10 mouse cellular contexts compared by ENCODE assay signal in genomic region chr4:118138891-118139290, GRCm38 (mm10). TPM values are rescaled to one million over a fixed set of nuclear protein-coding genes. Genes with fewer than 3 reads are reported as not detected.
DNase-seq lines count a peak whose midpoint lies in the region.
"Had no signal": no experiment of that assay in that cellular context is flagged by ENCODE, and none has a peak within 500 bp of the region (broad histone marks: within the 10 kb centered on the region; RNA-seq: fewer than 3 reads in every experiment).

No protein-coding gene starts in this region.

- H3K27me3 ChIP-seq in midbrain, embryonic 10.5 days (ENCODE audit: low read depth, poor library complexity, severe bottlenecking), result no peaks in the 10 kb centered on the region
- H3K27me3 ChIP-seq: CH12.LX had no signal

- WGBS in midbrain, embryonic 10.5 days, result 93% methylated on average over 5 of the region's 5 CpGs

- peak; percentile 57 for DNase-seq in gastrocnemius, adult 18-20 months (ENCODE audit: low spot score)
- no peak for DNase-seq in gastrocnemius, postnatal 4 days (ENCODE audit: low spot score in 2 of 2)
- DNase-seq in MN1 (ENCODE audit: low spot score), result peak; percentile 80
- peak; percentile 91 to 93 for DNase-seq in cerebellum, postnatal 14 days
- peak; percentile 52 to 56 for DNase-seq in heart, postnatal 36 days
- DNase-seq in left cerebral cortex, postnatal 4 days, result peak; percentile 92
- no peak for DNase-seq in T-cell, adult 2 months (ENCODE audit: low spot score)
- no peak for DNase-seq in midbrain, embryonic 10.5 days (ENCODE audit: low spot score)

- no peak overlapping the region for H3K4me3 ChIP-seq in midbrain, embryonic 10.5 days
- H3K4me3 ChIP-seq: erythroblast, embryonic 14.5 days had no signal

- intact Hi-C loops in heart, postnatal 36 days (cut with DNase I), result loop anchor here (5.0 kb wide), 1 partner anchor 38 kb away; no protein-coding TSS in a partner anchor
- intact Hi-C loops in left cerebral cortex, postnatal 4 days (cut with DNase I), result no loop called here

- H3K27ac ChIP-seq in midbrain, embryonic 10.5 days (replicated peaks), result no peak overlapping the region

- peaks cover 80% of the 10 kb centered on the region for H3K36me3 ChIP-seq in midbrain, embryonic 10.5 days

- no peaks in the 10 kb centered on the region for H3K9me3 ChIP-seq in midbrain, embryonic 10.5 days (replicated peaks)

- peaks cover 12% of the 10 kb centered on the region for H3K4me1 ChIP-seq in midbrain, embryonic 10.5 days

RNA-seq across cellular contexts. Expression of gene St3gal3, which starts 4.2 kb away (rescaled TPM):
- 10 to 100 TPM; 70.4 to 73.6 TPM for total RNA-seq in gastrocnemius, adult 18-20 months (2021)
- total RNA-seq in gastrocnemius, postnatal 4 days (2021), result 10 to 100 TPM; 34.9 to 37.5 TPM
- 10 to 100 TPM; 60.3 to 66.4 TPM for total RNA-seq in heart, postnatal 36 days (2021)
- total RNA-seq in left cerebral cortex, postnatal 4 days (2021), result 10 to 100 TPM; 36.7 to 38.7 TPM
- polyA plus RNA-seq in midbrain, embryonic 10.5 days (2016; fragmentation: Nextera tagmentation; extraction: Ambion mirVana), result 7.3 and 7.8 TPM in 2 replicates

RNA-seq across cellular contexts. Expression of gene Kdm4a, which starts 41.0 kb away (rescaled TPM):
- 10 to 100 TPM; 18.0 to 18.8 TPM for total RNA-seq in gastrocnemius, adult 18-20 months (2021)
- total RNA-seq in gastrocnemius, postnatal 4 days (2021), result 10 to 100 TPM; 34.4 to 35.7 TPM
- total RNA-seq in heart, postnatal 36 days (2021), result 10 to 100 TPM; 26.9 to 29.2 TPM
- 10 to 100 TPM; 88.8 to 91.8 TPM for total RNA-seq in left cerebral cortex, postnatal 4 days (2021)
- polyA plus RNA-seq in midbrain, embryonic 10.5 days (2016; fragmentation: Nextera tagmentation; extraction: Ambion mirVana), result 26.3 and 38.4 TPM in 2 replicates

Comparison
In these comparisons a context has a peak if more than half of its experiments do, and no peak if none do; other contexts are left out.
1. DNase-seq: peak in gastrocnemius, adult 18-20 months (single experiment), MN1 (single experiment), cerebellum, postnatal 14 days (2 of 2), heart, postnatal 36 days (2 of 2) and left cerebral cortex, postnatal 4 days (single experiment); none in gastrocnemius, postnatal 4 days (0 of 2), T-cell, adult 2 months (single experiment) and midbrain, embryonic 10.5 days (single experiment).